Mouse (Mus musculus): ENCODE data around the gene Hdhd5. TPM values are rescaled to one million over a fixed set of nuclear protein-coding genes. Genes with fewer than 3 reads are reported as not detected.

Gene Hdhd5
- polyA plus RNA-seq, 1 experiment from 2014 or later = 26.6 TPM

DNA sequence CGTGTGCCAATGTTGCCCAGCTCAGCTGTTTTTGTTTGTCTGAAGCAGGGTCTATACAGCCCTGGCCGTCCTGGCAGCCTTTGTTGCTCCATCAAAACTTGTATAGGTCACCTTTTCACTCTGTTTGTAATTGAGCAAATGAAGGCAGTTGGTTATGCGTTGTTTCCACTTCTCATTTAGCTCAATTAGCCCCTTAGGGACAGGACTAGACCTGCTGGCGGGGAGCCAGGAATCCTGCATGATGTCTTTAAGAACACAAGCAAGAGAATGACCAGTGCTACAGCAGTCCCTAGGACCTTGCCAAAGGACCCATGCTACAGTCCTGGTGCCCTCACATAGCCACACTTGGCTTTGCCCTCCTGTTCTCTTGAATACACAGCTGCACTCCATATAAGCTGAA, 25.6 kb downstream of the Hdhd5 start:
- H3K27me3 ChIP-seq = no peaks in the 10 kb centered on the region
- in situ Hi-C loops (cut with MboI; ENCODE audit: low pct_unique_long_range_greater_than_20kb) = no loop called here
- no peak for ATAC-seq
- ChIA-PET CTCF (interaction anchor here (0.9 to 1.3 kb wide), 2 partner anchors 9 to 10 kb away, joined by 4 to 5 read pairs; no protein-coding TSS in a partner anchor), POLR2A (no interaction called here)
- no peak for TF ChIP-seq CTCF (IDR thresholded peaks at IDR 0.05)
- no peak for DNase-seq (ENCODE audit: low read depth, low spot score)

DNA sequence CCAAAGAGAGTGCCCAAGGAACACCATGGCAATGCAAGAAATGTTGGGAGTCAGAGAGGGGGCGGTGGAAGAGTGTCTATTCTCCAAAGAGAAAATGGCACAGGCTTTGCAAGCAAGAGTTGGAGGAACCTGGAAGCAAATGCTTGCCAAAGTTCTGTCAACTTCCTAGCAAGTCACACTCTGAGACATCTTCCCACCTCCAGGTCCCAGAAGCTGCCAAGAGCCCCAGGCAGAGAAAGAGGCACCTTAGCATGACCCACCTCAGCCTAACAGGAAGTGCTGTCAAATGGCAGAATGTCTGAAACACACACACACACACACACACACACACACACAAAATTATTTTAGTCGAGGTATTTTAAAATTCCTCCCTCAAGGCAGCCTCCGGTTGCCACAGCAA, 27.1 kb downstream of the Hdhd5 start:
- POLR2A ChIA-PET = interaction anchor here (0.7 kb wide), 1 partner anchor 212 kb away, joined by 3 read pairs; no protein-coding TSS in a partner anchor
- no peak for DNase-seq (ENCODE audit: low read depth, low spot score)
- no peaks in the 10 kb centered on the region for H3K27me3 ChIP-seq
- TF ChIP-seq CTCF (IDR thresholded peaks at IDR 0.05) = no peak
- in situ Hi-C loops (cut with MboI; ENCODE audit: low pct_unique_long_range_greater_than_20kb) = no loop called here
- CTCF ChIA-PET = no interaction called here
- ATAC-seq = no peak

DNA sequence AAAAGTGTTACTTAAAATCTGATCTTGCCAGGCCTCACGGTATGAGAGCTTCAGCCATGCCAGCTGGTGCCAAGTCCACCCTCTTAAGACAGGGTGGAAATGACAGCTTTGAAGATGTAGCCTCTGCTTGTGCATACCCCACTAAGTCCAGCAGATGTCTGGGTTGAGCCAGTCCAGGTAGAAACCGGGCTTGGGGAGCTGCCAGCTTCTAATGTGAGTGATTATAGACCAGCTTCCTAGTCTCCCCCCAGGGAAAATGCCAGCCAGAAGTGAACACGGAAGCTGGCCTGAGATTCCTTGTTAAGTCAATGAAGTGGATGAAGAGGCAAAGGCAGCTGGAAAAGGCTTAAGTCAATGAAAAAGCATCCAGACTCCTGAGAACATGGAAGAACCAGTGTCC, 34.6 kb downstream of the Hdhd5 start:
- ATAC-seq = no peak
- TF ChIP-seq CTCF (IDR thresholded peaks at IDR 0.05) = no peak
- in situ Hi-C loops (cut with MboI; ENCODE audit: low pct_unique_long_range_greater_than_20kb) = no loop called here
- peaks cover 12% of the 10 kb centered on the region for H3K27me3 ChIP-seq
- ChIA-PET CTCF (interaction anchor here (1.1 to 3.0 kb wide), 7 partner anchors 9 to 43 kb away, joined by 3 to 12 read pairs (median 6); no protein-coding TSS in a partner anchor), POLR2A (interaction anchor here (1.3 to 1.5 kb wide), 2 partner anchors 13 kb away, joined by 3 read pairs; no protein-coding TSS in a partner anchor)
- DNase-seq (ENCODE audit: low read depth, low spot score) = no peak

DNA sequence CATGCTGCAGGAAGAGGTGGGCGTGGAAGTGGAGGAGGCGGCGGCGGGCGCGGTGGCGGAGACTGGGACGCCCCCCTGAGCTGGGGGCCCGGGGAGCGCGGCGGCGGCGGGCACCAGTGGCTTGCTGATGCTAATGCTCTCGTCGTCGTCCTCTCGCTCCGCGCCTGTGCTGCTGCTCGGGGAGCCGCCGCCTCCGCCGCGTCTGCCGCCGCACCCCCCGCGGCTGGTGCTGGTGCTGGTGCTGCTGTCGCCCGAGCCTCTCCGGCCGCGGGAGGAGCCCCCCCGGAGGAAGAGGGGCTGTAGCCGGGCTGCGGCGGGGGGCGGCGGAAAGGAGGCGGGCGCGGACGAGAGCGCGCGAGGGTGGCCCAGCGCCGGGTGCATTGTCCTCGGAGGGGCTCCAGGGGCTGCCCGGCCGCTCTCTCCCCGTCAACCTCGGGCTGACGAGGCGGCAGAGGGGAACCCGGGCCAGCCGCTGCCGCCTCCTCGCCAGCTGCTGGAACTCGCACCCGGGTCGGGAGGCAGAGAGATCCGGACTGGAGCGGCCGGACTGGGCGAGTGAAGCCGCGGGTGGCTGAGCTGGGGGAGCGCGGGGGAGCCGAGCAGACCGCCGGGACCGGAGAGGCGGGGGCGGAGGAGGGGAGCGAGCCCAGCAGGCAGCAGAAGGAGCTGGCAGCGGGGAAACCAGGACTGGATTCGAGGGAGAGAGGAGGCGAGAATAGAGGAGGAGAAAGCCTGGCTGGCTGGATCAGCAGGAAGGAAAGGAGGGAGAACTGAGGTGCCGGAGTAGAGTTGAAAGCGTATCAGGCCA, 37.5 kb downstream of the Hdhd5 start, which contains the start of gene Tmem121b:
TSS of gene Tmem121b (minus strand) at position 434 of the 808 bp plus-strand sequence.
- ATAC-seq = peak; percentile 61

DNA sequence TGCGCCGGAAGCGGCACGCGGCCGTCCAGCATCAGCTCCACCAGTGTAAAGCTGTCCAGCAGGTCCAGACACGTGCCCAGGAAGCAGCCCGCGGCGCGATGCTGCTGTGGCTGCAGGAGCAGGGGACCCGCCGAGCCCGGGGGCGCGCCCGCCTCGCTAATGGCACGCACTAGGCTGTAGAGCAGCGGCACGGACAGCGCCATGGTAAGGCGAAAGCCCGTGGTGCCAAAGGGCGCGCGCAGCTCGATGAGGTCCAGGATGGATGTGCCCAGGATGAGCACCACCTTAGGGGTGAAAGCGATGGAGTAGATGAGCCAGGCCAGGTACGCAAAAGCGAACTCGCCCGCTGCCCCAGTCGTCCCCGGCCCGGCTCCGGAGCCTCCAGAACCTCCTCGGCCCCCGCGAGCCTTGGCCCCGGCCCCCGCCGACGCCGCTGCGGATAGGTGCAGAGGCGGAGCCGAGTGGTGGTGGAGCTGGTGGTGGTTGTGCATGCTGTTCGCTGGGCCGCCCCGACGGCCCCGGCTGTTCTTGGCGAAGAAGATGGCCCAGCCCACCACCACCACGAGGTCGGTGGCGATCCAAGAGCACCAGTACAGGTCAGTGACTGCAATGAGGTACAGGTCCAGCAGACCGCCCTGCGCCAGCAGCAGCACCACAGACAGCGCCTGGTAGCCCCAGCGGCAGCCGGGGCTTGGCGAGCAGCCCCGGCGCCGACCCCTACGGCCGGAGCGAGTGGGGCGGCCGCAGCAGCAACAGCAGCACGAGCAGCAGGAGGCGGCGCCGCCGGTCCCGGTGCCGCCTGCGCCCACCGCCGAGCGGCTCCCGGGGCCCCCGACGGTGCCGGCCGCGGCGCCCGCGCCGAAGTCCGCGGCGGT, 38.4 kb downstream of the Hdhd5 start:
- in situ Hi-C loops (cut with MboI; ENCODE audit: low pct_unique_long_range_greater_than_20kb) = no loop called here
- POLR2A ChIA-PET = no interaction called here
- ATAC-seq = peak; percentile 26
- CTCF ChIA-PET = interaction anchor here (3.2 kb wide), 1 partner anchor 9 kb away, joined by 9 read pairs; no protein-coding TSS in a partner anchor
- H3K27me3 ChIP-seq = peaks cover 12% of the 10 kb centered on the region
- DNase-seq (ENCODE audit: low read depth, low spot score) = no peak
- TF ChIP-seq CTCF (IDR thresholded peaks at IDR 0.05) = no peak

More for the DNA sequence above, 37.5 kb downstream of the Hdhd5 start, which contains the start of gene Tmem121b:
- DNase-seq (ENCODE audit: low read depth, low spot score) = no peak
- CTCF ChIA-PET = interaction anchor here (3.2 kb wide), 1 partner anchor 10 kb away, joined by 9 read pairs; no protein-coding TSS in a partner anchor
- no peak for TF ChIP-seq CTCF (IDR thresholded peaks at IDR 0.05)
- in situ Hi-C loops (cut with MboI; ENCODE audit: low pct_unique_long_range_greater_than_20kb) = no loop called here
- peaks cover 12% of the 10 kb centered on the region for H3K27me3 ChIP-seq
- POLR2A ChIA-PET = interaction anchor here (0.9 kb wide), 1 partner anchor 11 kb away, joined by 3 read pairs; no protein-coding TSS in a partner anchor

DNA sequence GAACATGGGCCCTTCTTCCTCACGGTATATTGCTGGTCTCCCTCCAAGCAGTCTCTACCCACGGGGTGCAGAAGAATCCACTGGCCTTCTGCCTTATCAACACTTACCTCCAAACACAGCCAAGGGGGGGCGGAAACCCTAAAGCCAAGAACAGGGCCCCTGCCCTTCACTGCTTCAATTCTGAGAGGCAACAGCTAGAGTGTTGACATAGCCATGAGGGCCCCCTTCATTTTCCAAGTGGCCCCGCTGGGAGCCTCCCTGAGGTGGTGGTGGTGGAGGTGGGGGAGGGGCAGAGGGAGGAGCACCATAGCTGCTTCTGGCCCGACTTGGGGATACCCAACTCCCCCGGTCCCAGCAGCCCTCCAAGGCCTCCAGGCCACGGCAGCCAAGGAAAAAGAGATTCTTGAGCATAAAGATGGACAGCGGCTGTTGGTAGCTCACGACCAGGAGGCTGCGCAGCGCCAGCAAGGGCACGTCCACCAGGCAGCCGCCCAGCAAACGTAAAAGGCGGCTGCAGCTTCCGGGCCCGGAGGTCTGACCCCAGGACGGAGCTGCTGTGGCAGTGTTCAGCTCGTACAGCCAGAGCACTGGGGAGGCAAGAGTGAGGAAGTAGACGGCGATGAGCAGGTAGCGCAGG, 39.1 kb downstream of the Hdhd5 start:
- DNase-seq (ENCODE audit: low read depth, low spot score) (no peak), ATAC-seq (no peak)
- no peak for TF ChIP-seq CTCF (IDR thresholded peaks at IDR 0.05)
- POLR2A ChIA-PET = no interaction called here
- in situ Hi-C loops (cut with MboI; ENCODE audit: low pct_unique_long_range_greater_than_20kb) = no loop called here
- CTCF ChIA-PET = interaction anchor here (3.2 kb wide), 1 partner anchor 9 kb away, joined by 9 read pairs; no protein-coding TSS in a partner anchor
- H3K27me3 ChIP-seq = peaks cover 12% of the 10 kb centered on the region

DNA sequence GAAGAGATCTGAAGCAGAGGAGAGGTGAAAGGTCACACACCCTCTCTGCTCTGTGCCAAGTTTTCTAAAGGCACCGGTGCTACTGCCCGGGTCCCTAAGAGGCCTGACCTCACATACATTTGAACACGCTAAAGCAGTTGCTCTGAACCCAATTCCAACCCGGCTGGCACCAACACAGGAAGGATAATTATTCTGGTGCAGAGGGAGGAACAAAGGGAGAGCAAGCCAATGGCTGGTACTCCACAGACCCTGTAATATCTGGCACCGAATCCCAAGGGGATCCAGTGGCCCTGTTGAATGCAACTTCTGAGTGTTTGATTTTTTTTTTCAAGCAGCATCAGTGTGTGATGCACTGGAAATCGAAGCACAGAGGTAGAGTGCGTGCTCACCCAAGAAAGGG, 40.1 kb downstream of the Hdhd5 start:
- ATAC-seq (no peak), DNase-seq (ENCODE audit: low read depth, low spot score) (no peak)
- ChIA-PET CTCF (interaction anchor here (3.2 kb wide), 1 partner anchor 8 kb away, joined by 9 read pairs; no protein-coding TSS in a partner anchor), POLR2A (no interaction called here)
- H3K27me3 ChIP-seq = peaks cover 12% of the 10 kb centered on the region
- in situ Hi-C loops (cut with MboI; ENCODE audit: low pct_unique_long_range_greater_than_20kb) = no loop called here
- TF ChIP-seq CTCF (IDR thresholded peaks at IDR 0.05) = no peak

DNA sequence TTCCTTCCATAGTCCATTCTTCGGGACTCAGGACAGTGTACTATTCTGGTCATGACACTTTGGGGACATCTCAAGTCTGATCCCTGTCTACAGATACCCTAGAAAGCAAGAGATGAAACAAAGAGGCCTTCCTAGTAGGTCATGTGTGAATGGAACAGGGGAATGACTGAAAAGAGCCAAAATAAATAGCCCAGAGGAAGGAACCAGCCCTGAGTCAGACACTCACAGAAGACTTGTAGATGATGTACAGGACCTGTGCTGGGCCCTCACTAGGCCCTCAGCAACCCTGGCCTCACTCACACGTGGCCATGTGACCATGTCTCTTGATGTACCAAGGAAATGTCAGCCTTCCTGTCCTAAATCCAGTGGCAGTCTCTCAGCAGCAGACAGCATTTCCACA, 41.7 kb downstream of the Hdhd5 start:
- ChIA-PET CTCF (no interaction called here), POLR2A (interaction anchor here (0.6 kb wide), 1 partner anchor 43 kb away, joined by 3 read pairs; no protein-coding TSS in a partner anchor)
- in situ Hi-C loops (cut with MboI; ENCODE audit: low pct_unique_long_range_greater_than_20kb) = loop anchor here (5.0 kb wide), 1 partner anchor 1122 kb away; no protein-coding TSS in a partner anchor
- peaks cover 11% of the 10 kb centered on the region for H3K27me3 ChIP-seq
- no peak for TF ChIP-seq CTCF (IDR thresholded peaks at IDR 0.05)
- DNase-seq (ENCODE audit: low read depth, low spot score) (no peak), ATAC-seq (peak; percentile 45)

DNA sequence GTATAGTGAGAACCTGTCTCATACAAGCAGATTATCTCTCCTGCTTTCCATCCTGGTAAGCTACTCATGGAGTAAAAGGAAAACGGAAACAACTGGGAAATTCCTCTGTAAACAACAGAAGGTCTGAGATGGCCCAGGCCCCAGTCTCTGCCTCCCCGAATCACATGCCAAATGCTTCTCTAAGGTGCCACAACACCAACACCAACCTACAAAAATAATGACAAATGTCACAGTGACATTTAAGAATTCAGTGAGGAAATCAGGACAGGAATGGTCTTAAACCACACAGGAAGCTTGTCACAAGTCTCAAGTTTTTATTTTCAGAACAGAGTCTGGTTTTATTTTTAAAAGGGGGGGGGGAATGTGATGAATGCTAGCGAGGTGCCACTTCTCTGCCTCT, 42.5 kb downstream of the Hdhd5 start:
- CTCF ChIA-PET = no interaction called here
- POLR2A ChIA-PET = interaction anchor here (0.6 kb wide), 1 partner anchor 53 kb away, joined by 5 read pairs; no protein-coding TSS in a partner anchor
- ATAC-seq (no peak), DNase-seq (ENCODE audit: low read depth, low spot score) (no peak)
- in situ Hi-C loops (cut with MboI; ENCODE audit: low pct_unique_long_range_greater_than_20kb) = loop anchor here (5.0 kb wide), 1 partner anchor 1121 kb away; no protein-coding TSS in a partner anchor
- H3K27me3 ChIP-seq = peaks cover 6% of the 10 kb centered on the region
- TF ChIP-seq CTCF (IDR thresholded peaks at IDR 0.05) = no peak

All from Patski (cell line).